Mouse (Mus musculus): ENCODE measurements around the gene Nalcn.
A peak's percentile ranks its signal among the peaks of the same experiment; 100 is the strongest.
"Not testable (repeated sequence)": the region's sequence is repeated elsewhere in the genome, so short reads cannot be mapped to it uniquely, and the experiment has no call there.

Nalcn gene

GRCm38 (mm10) chr14:123626501-123627179 is at the start of gene Nalcn:
Gene Nalcn, minus strand, starts transcription at chr14:123627144.
- peak; percentile 28 for DNase-seq (ENCODE audit: low read depth, low spot score)

GRCm38 (mm10) chr14:123671076-123671475 is 44.1 kb upstream of the Nalcn start:
- DNase-seq (ENCODE audit: low read depth, low spot score) = not testable (repeated sequence)

GRCm38 (mm10) chr14:123664451-123664850 is 37.5 kb upstream of the Nalcn start:
- DNase-seq (ENCODE audit: low read depth, low spot score) = no peak

- no peak for DNase-seq (ENCODE audit: low read depth, low spot score)
Observed at GRCm38 (mm10) chr14:123663206-123663605, 36.3 kb upstream of the Nalcn start.

GRCm38 (mm10) chr14:123662386-123662785 is 35.4 kb upstream of the Nalcn start:
- no peak for DNase-seq (ENCODE audit: low read depth, low spot score)

GRCm38 (mm10) chr14:123661091-123661491 is 34.1 kb upstream of the Nalcn start:
- no peak for DNase-seq (ENCODE audit: low read depth, low spot score)

- peak; percentile 32 for DNase-seq (ENCODE audit: low read depth, low spot score)
Observed at GRCm38 (mm10) chr14:123659921-123660385, 33.0 kb upstream of the Nalcn start, which contains the start of gene Itgbl1. Gene Itgbl1, plus strand, starts transcription at chr14:123659971.

- DNase-seq (ENCODE audit: low read depth, low spot score) = no peak
Observed at GRCm38 (mm10) chr14:123627180-123627562, 227 bp upstream of the Nalcn start.

- no peak for DNase-seq (ENCODE audit: low read depth, low spot score)
Observed at GRCm38 (mm10) chr14:123622969-123623368, 4.0 kb downstream of the Nalcn start.

GRCm38 (mm10) chr14:123595265-123595664 is 31.7 kb downstream of the Nalcn start:
- no peak for DNase-seq (ENCODE audit: low read depth, low spot score)

GRCm38 (mm10) chr14:123587412-123587811 is 39.5 kb downstream of the Nalcn start:
- no peak for DNase-seq (ENCODE audit: low read depth, low spot score)

- no peak for DNase-seq (ENCODE audit: low read depth, low spot score)
Observed at GRCm38 (mm10) chr14:123582433-123582832, 44.5 kb downstream of the Nalcn start.

GRCm38 (mm10) chr14:123575356-123575755 is 51.6 kb downstream of the Nalcn start:
- no peak for DNase-seq (ENCODE audit: low read depth, low spot score)

GRCm38 (mm10) chr14:123574936-123575335 is 52.0 kb downstream of the Nalcn start:
- no peak for DNase-seq (ENCODE audit: low read depth, low spot score)

GRCm38 (mm10) chr14:123566599-123566998 is 60.3 kb downstream of the Nalcn start:
- DNase-seq (ENCODE audit: low read depth, low spot score) = no peak

- DNase-seq (ENCODE audit: low read depth, low spot score) = no peak
Observed at GRCm38 (mm10) chr14:123555533-123555932, 71.4 kb downstream of the Nalcn start.

GRCm38 (mm10) chr14:123554936-123555335 is 72.0 kb downstream of the Nalcn start:
- DNase-seq (ENCODE audit: low read depth, low spot score) = no peak

- DNase-seq (ENCODE audit: low read depth, low spot score) = no peak
Observed at GRCm38 (mm10) chr14:123542362-123542761, 84.6 kb downstream of the Nalcn start.

- DNase-seq (ENCODE audit: low read depth, low spot score) = no peak
Observed at GRCm38 (mm10) chr14:123535636-123536035, 91.3 kb downstream of the Nalcn start.

- no peak for DNase-seq (ENCODE audit: low read depth, low spot score)
Observed at GRCm38 (mm10) chr14:123533000-123533399, 93.9 kb downstream of the Nalcn start.

GRCm38 (mm10) chr14:123531271-123531670 is 95.7 kb downstream of the Nalcn start:
- no peak for DNase-seq (ENCODE audit: low read depth, low spot score)

- no peak for DNase-seq (ENCODE audit: low read depth, low spot score)
Observed at GRCm38 (mm10) chr14:123529143-123529542, 97.8 kb downstream of the Nalcn start.

- DNase-seq (ENCODE audit: low read depth, low spot score) = peak; percentile 82
Observed at GRCm38 (mm10) chr14:123513376-123514141, 113.4 kb downstream of the Nalcn start.
